ENCODE assay signal across 8 mouse cellular contexts in genomic region chr7:100495581-100496251, GRCm38 (mm10). TPM values are rescaled to one million over a fixed set of nuclear protein-coding genes. Genes with fewer than 3 reads are reported as not detected.
DNase-seq lines count a peak whose midpoint lies in the region; ATAC-seq lines count a peak whose summit lies in the region.

No protein-coding gene starts in this region.

- no peaks in the 10 kb centered on the region for H3K9me3 ChIP-seq in erythroblast, embryonic 14.5 days (ENCODE audit: control insufficient read depth, low read length)
- no peaks in the 10 kb centered on the region for H3K9me3 ChIP-seq in liver, embryonic 16.5 days (replicated peaks; ENCODE audit: control insufficient read depth, low read length)
- no peaks in the 10 kb centered on the region for H3K9me3 ChIP-seq in neural tube, embryonic 11.5 days (ENCODE audit: control insufficient read depth, low read length)

- H3K27ac ChIP-seq in liver, embryonic 16.5 days (ENCODE audit: low read length): peak overlapping the region; percentile 93
- 0 out of 2 replicates have a peak overlapping the region, but pooled peaks have one; percentile 20 for H3K27ac ChIP-seq in neural tube, embryonic 11.5 days (ENCODE audit: low read depth, low read length)

- H3K4me3 ChIP-seq in erythroblast, embryonic 14.5 days (replicated peaks): peak overlapping the region; percentile 68
- peak overlapping the region; percentile 92 for H3K4me3 ChIP-seq in liver, embryonic 16.5 days (ENCODE audit: low read depth, low read length)
- no peak overlapping the region; the same call in 1 of the 2 replicates for H3K4me3 ChIP-seq in neural tube, embryonic 11.5 days (ENCODE audit: low read depth, low read length)

- peak overlapping the region; percentile 97 for H3K9ac ChIP-seq in liver, embryonic 16.5 days (ENCODE audit: low read depth, low read length)
- no peak overlapping the region for H3K9ac ChIP-seq in neural tube, embryonic 11.5 days (ENCODE audit: low read length)

- H3K4me2 ChIP-seq in liver, embryonic 16.5 days (ENCODE audit: low read depth, low read length): peak overlapping the region; percentile 77
- peak overlapping the region; percentile 6 for H3K4me2 ChIP-seq in neural tube, embryonic 11.5 days (ENCODE audit: low read depth)

- WGBS in large intestine, adult 2 months: 12% methylated on average over 11 of the region's 11 CpGs
- 19% methylated on average over 11 of the region's 11 CpGs for WGBS in liver, embryonic 16.5 days (ENCODE audit: insufficient replicate concordance)
- 33% methylated on average over 11 of the region's 11 CpGs for WGBS in neural tube, embryonic 11.5 days

- H3K36me3 ChIP-seq in erythroblast, embryonic 14.5 days (ENCODE audit: control insufficient read depth): peaks cover 76% of the 10 kb centered on the region
- peaks cover 60% of the 10 kb centered on the region for H3K36me3 ChIP-seq in liver, embryonic 16.5 days (ENCODE audit: control insufficient read depth, insufficient read depth)
- H3K36me3 ChIP-seq in neural tube, embryonic 11.5 days (ENCODE audit: control insufficient read depth, insufficient read depth, low read length): peaks cover 2% of the 10 kb centered on the region; the same call in 1 of the 2 replicates

- peak; percentile 82 for ATAC-seq in activated CD4-positive, CD25-positive, alpha-beta regulatory T cell, adult 4 months
- ATAC-seq in liver, embryonic 16.5 days (ENCODE audit: low read depth): peak; percentile 40
- 0 out of 2 replicates have a peak, but pooled peaks have one; percentile 29 for ATAC-seq in neural tube, embryonic 11.5 days (ENCODE audit: insufficient read depth, low FRiP score, low TSS enrichment)

- peak; percentile 86 to 90 for DNase-seq in B cell, adult 2 months
- DNase-seq in heart, postnatal 25 days (ENCODE audit: low spot score): peak; percentile 77
- DNase-seq in large intestine, adult 2 months (ENCODE audit: low read depth, low spot score): peak; percentile 96
- peak; percentile 48 for DNase-seq in neural tube, embryonic 11.5 days (ENCODE audit: low spot score)
- peak; percentile 67 for DNase-seq in testis, postnatal 10 days (ENCODE audit: low spot score)

- H3K4me1 ChIP-seq in erythroblast, embryonic 14.5 days (ENCODE audit: control insufficient read depth): peaks cover 76% of the 10 kb centered on the region
- H3K4me1 ChIP-seq in liver, embryonic 16.5 days (ENCODE audit: control insufficient read depth, low read depth, low read length): peaks cover 50% of the 10 kb centered on the region
- H3K4me1 ChIP-seq in neural tube, embryonic 11.5 days (ENCODE audit: control insufficient read depth, insufficient read depth, low read length): peaks cover 20% of the 10 kb centered on the region

- no peaks in the 10 kb centered on the region; the same call in 1 of the 2 replicates for H3K27me3 ChIP-seq in erythroblast, embryonic 14.5 days (ENCODE audit: control insufficient read depth)
- no peaks in the 10 kb centered on the region for H3K27me3 ChIP-seq in liver, embryonic 16.5 days (ENCODE audit: control insufficient read depth, insufficient read depth, low read depth, low read length)
- no peaks in the 10 kb centered on the region for H3K27me3 ChIP-seq in neural tube, embryonic 11.5 days (ENCODE audit: control insufficient read depth, insufficient read depth, low read length)

- intact Hi-C loops in heart, postnatal 25 days (cut with DNase I): no loop called here

RNA-seq across cellular contexts. Expression of gene Ucp2, which starts 2.6 kb away (rescaled TPM):
- polyA plus RNA-seq in activated CD4-positive, CD25-positive, alpha-beta regulatory T cell, adult 4 months (2017; shearing (Covaris generic)): 1,000 to 10,000 TPM; 1,097 to 1,340 TPM
- polyA plus RNA-seq in erythroblast, embryonic 14.5 days (2012): 595 and 629 TPM in 2 replicates
- total RNA-seq in heart, postnatal 25 days (2021): 100 to 1,000 TPM; 426 to 460 TPM
- polyA plus RNA-seq in large intestine, adult 2 months (2012; rRNA removed): 550 and 651 TPM in 2 replicates
- 722 and 766 TPM in 2 replicates for polyA plus RNA-seq in liver, embryonic 16.5 days (2015; fragmentation: Nextera tagmentation; extraction: Ambion mirVana)
- 88.8 and 95.4 TPM in 2 replicates for polyA plus RNA-seq in neural tube, embryonic 11.5 days (2014; fragmentation: Nextera tagmentation; extraction: Ambion mirVana)

RNA-seq across cellular contexts. Expression of gene Dnajb13, which starts 19.0 kb away (rescaled TPM):
- polyA plus RNA-seq in activated CD4-positive, CD25-positive, alpha-beta regulatory T cell, adult 4 months (2017; shearing (Covaris generic)): 10 to 100 TPM; 10.4 to 17.4 TPM
- not detected in 2 replicates for polyA plus RNA-seq in erythroblast, embryonic 14.5 days (2012)
- not detected for total RNA-seq in heart, postnatal 25 days (2021)
- 0.51 and 0.74 TPM in 2 replicates for polyA plus RNA-seq in large intestine, adult 2 months (2012; rRNA removed)
- polyA plus RNA-seq in liver, embryonic 16.5 days (2015; fragmentation: Nextera tagmentation; extraction: Ambion mirVana): 3.0 and 4.4 TPM in 2 replicates
- 0.25 and 0.84 TPM in 2 replicates for polyA plus RNA-seq in neural tube, embryonic 11.5 days (2014; fragmentation: Nextera tagmentation; extraction: Ambion mirVana)

RNA-seq across cellular contexts. Expression of gene Ucp3, which starts 22.9 kb away (rescaled TPM):
- polyA plus RNA-seq in activated CD4-positive, CD25-positive, alpha-beta regulatory T cell, adult 4 months (2017; shearing (Covaris generic)): not detected
- polyA plus RNA-seq in erythroblast, embryonic 14.5 days (2012): 0.02 TPM in 1 of 2 replicates, not detected in the other
- 10 to 100 TPM; 40.6 to 49.9 TPM for total RNA-seq in heart, postnatal 25 days (2021)
- polyA plus RNA-seq in large intestine, adult 2 months (2012; rRNA removed): 0.19 and 0.60 TPM in 2 replicates
- polyA plus RNA-seq in liver, embryonic 16.5 days (2015; fragmentation: Nextera tagmentation; extraction: Ambion mirVana): 0.05 and 0.08 TPM in 2 replicates
- not detected in 2 replicates for polyA plus RNA-seq in neural tube, embryonic 11.5 days (2014; fragmentation: Nextera tagmentation; extraction: Ambion mirVana)

RNA-seq across cellular contexts. Expression of gene Coa4, which starts 41.2 kb away (rescaled TPM):
- 10 to 100 TPM; 21.2 to 22.6 TPM for polyA plus RNA-seq in activated CD4-positive, CD25-positive, alpha-beta regulatory T cell, adult 4 months (2017; shearing (Covaris generic))
- 0.60 and 0.96 TPM in 2 replicates for polyA plus RNA-seq in erythroblast, embryonic 14.5 days (2012)
- 10 to 100 TPM; 14.1 to 16.3 TPM for total RNA-seq in heart, postnatal 25 days (2021)
- polyA plus RNA-seq in large intestine, adult 2 months (2012; rRNA removed): 20.5 and 23.2 TPM in 2 replicates
- 10.7 and 13.1 TPM in 2 replicates for polyA plus RNA-seq in liver, embryonic 16.5 days (2015; fragmentation: Nextera tagmentation; extraction: Ambion mirVana)
- polyA plus RNA-seq in neural tube, embryonic 11.5 days (2014; fragmentation: Nextera tagmentation; extraction: Ambion mirVana): 18.9 and 20.0 TPM in 2 replicates

Comparison
In these comparisons a context has a peak if more than half of its experiments do, and no peak if none do; other contexts are left out.
1. ATAC-seq: peak in every context shown above with its lines; median percentile 82 in activated CD4-positive, CD25-positive, alpha-beta regulatory T cell, adult 4 months; 40 in liver, embryonic 16.5 days; 29 in neural tube, embryonic 11.5 days.